Mouse (Mus musculus) CH12.LX (cell line): Measurements from ENCODE around the gene Nudt22. TPM values are rescaled to one million over a fixed set of nuclear protein-coding genes. Genes with fewer than 3 reads are reported as not detected.

Experiments used
- DNase-seq: peaks from one replicate; pipeline ENCODE4 v3.0.0-alpha.2; 2013; ENCODE audit errors: extremely low read depth
- H3K27ac ChIP-seq: 2 replicates; pipeline ENCODE4 v1.5.1; 2012; ENCODE audit warnings: low read depth, mild to moderate bottlenecking, control low read depth, moderate library complexity; ENCODE audit not compliant: insufficient read depth
- H3K27me3 ChIP-seq: replicated peaks from 2 replicates; pipeline ENCODE3; 2012; ENCODE audit warnings: inconsistent platforms
- H3K36me3 ChIP-seq, 2 experiments: replicated peaks in 1 of 2; 2 replicates each; pipeline versions ENCODE3 to v1.6.1; 2012; ENCODE audit warnings: inconsistent platforms in 1 of 2, low read length in 1 of 2, mild to moderate bottlenecking in 1 of 2, mixed read lengths in 1 of 2, moderate library complexity in 1 of 2; ENCODE audit not compliant: control insufficient read depth in 1 of 2, insufficient read depth in 1 of 2
- H3K4me1 ChIP-seq, 2 experiments: 2 replicates each; pipeline ENCODE4 v1.6.1; 2012; ENCODE audit warnings: inconsistent platforms in 1 of 2, moderate library complexity in 1 of 2; ENCODE audit not compliant: insufficient read depth in 2 of 2, control insufficient read depth in 1 of 2
- H3K4me2 ChIP-seq: 2 replicates; pipeline ENCODE4 v1.6.1; 2012; ENCODE audit warnings: low read depth, mild to moderate bottlenecking, control low read depth; ENCODE audit not compliant: poor library complexity, insufficient read depth, severe bottlenecking
- H3K4me3 ChIP-seq, 3 experiments: fragments of 150-350 bp in 1 of 3; sonication (generic) in 1 of 3; replicated peaks in 1 of 3; 2 replicates each; pipeline versions ENCODE3 to v1.5.1; 2011 to 2012; ENCODE audit warnings: low read depth in 2 of 3, low read length in 2 of 3, mild to moderate bottlenecking in 2 of 3, moderate library complexity in 2 of 3, control low read depth in 1 of 3, improper control_type of control experiment in 1 of 3, inconsistent platforms in 1 of 3, mixed read lengths in 1 of 3; ENCODE audit not compliant: poor library complexity in 1 of 3
- H3K79me2 ChIP-seq: replicated peaks from 2 replicates; pipeline ENCODE4 v1.6.1; 2012; ENCODE audit warnings: mild to moderate bottlenecking, moderate library complexity; ENCODE audit not compliant: control insufficient read depth, poor library complexity, insufficient read depth, severe bottlenecking; ENCODE audit errors: extremely low read depth
- H3K9ac ChIP-seq: 2 replicates; pipeline ENCODE4 v1.6.1; 2012; ENCODE audit warnings: low read depth, mild to moderate bottlenecking, control low read depth, moderate library complexity; ENCODE audit not compliant: insufficient read depth
- H3K9me3 ChIP-seq: replicated peaks from 2 replicates; pipeline ENCODE3; 2012; ENCODE audit warnings: low read length, inconsistent platforms, mixed read lengths
- CHD1 ChIP-seq: IDR thresholded peaks from 2 replicates; pipeline ENCODE4 v1.6.1; 2012; ENCODE audit warnings: low read depth, low read length, improper control_type of control experiment, inconsistent platforms
- CHD2 ChIP-seq: IDR thresholded peaks from 2 replicates; pipeline ENCODE4 v1.6.1; 2011; ENCODE audit warnings: low read length, improper control_type of control experiment
- ETS1 ChIP-seq: conservative IDR thresholded peaks from 2 replicates; pipeline ENCODE4 v1.6.1; 2012; ENCODE audit warnings: low read depth, mild to moderate bottlenecking, inconsistent platforms, low read length, improper control_type of control experiment, moderate library complexity
- GABPA ChIP-seq: IDR thresholded peaks from 2 replicates; pipeline ENCODE4 v1.6.1; 2012; ENCODE audit warnings: low read depth, low read length, improper control_type of control experiment, inconsistent platforms; ENCODE audit not compliant: insufficient replicate concordance
- IRF4 ChIP-seq: IDR thresholded peaks from 2 replicates; pipeline ENCODE4 v1.6.1; 2014; ENCODE audit warnings: low read depth, mild to moderate bottlenecking, inconsistent platforms, low read length, improper control_type of control experiment
- MXI1 ChIP-seq: IDR thresholded peaks from 2 replicates; pipeline ENCODE4 v1.6.1; 2011; ENCODE audit warnings: mild to moderate bottlenecking, low read depth, low read length, improper control_type of control experiment
- NELFE ChIP-seq: IDR thresholded peaks from 2 replicates; pipeline ENCODE4 v1.6.1; 2011; ENCODE audit warnings: low read depth, low read length, improper control_type of control experiment
- NRF1 ChIP-seq: IDR thresholded peaks from 2 replicates; pipeline ENCODE4 v1.6.1; 2014; ENCODE audit warnings: low read depth, mild to moderate bottlenecking, inconsistent platforms, low read length, improper control_type of control experiment, moderate library complexity
- TBP ChIP-seq: conservative IDR thresholded peaks from 2 replicates; pipeline ENCODE4 v1.6.1; 2011; ENCODE audit warnings: low read depth, low read length, improper control_type of control experiment
- TCF12 ChIP-seq: IDR thresholded peaks from 2 replicates; pipeline ENCODE4 v1.6.1; 2014; ENCODE audit warnings: low read depth, mild to moderate bottlenecking, inconsistent platforms, low read length, improper control_type of control experiment
- USF2 ChIP-seq: conservative IDR thresholded peaks from 2 replicates; pipeline ENCODE4 v1.6.1; 2011; ENCODE audit warnings: low read depth, low read length, improper control_type of control experiment
- ZNF384 ChIP-seq: IDR thresholded peaks from 2 replicates; pipeline ENCODE4 v1.6.1; 2012; ENCODE audit warnings: low read depth, low read length, improper control_type of control experiment, inconsistent platforms
- dilution Hi-C: fragments of 300-500 bp; cut with MboI; formaldehyde crosslinking; loops from 2 replicates; pipeline ENCODE4 v1.14.3; 2020; ENCODE audit warnings: low sequenced_read_pairs; ENCODE audit not compliant: extremely low pct_unique_long_range_greater_than_20kb, extremely low pct_ligation_motif_present
- in situ Hi-C: fragments of 300-500 bp; cut with MboI; formaldehyde crosslinking; loops from 3 replicates; pipeline ENCODE4 v1.14.3; 2019; ENCODE audit warnings: low sequenced_read_pairs, low pct_ligation_motif_present, low pct_unique_long_range_greater_than_20kb, mixed read lengths
- polyA plus RNA-seq: library from polyadenylated mRNA; unstranded; fragments of >175 nt; gene quantifications from 2 replicates; pipeline ENCODE4 v1.2.1, GENCODE M21; 2012; ENCODE audit warnings: low read depth; ENCODE audit not compliant: insufficient read length
- total RNA-seq, 2 experiments: library from RNA; depleted of rRNA; stranded (reverse); fragments of 300-350 nt in 1 of 2; fragments of >200 nt in 1 of 2; gene quantifications; 2 replicates each; pipeline ENCODE4 v1.2.3; 2012 to 2014

The Nudt22 gene
- total and polyA plus RNA-seq, 3 experiments = 11.1 to 24.6 (median 11.2) TPM

DNA sequence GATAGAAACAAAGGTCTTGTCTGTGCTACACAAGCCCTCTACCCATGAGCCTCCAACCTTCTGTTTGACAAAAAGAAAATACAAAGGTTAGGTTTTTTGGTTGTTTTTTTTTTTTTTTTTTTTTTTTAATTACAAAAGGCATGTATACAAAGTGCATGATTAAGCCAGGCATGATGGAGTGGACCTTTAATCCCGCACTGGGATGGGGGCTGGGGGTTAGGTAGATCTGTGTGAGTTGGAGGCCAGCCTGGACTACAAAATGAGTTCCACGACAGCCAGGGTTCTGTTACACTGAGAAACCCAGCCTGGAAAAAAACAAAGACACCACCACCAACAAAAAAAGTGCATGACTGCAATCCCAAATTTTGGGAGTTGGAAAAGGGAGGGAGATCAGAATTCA lies 45.3 kb upstream of the Nudt22 start:
- peaks cover 0 to 13% of the 10 kb centered on the region in 2 experiments for H3K36me3 ChIP-seq
- peak overlapping the region in 2 of 3 experiments; percentile 72 to 88 for H3K4me3 ChIP-seq

DNA sequence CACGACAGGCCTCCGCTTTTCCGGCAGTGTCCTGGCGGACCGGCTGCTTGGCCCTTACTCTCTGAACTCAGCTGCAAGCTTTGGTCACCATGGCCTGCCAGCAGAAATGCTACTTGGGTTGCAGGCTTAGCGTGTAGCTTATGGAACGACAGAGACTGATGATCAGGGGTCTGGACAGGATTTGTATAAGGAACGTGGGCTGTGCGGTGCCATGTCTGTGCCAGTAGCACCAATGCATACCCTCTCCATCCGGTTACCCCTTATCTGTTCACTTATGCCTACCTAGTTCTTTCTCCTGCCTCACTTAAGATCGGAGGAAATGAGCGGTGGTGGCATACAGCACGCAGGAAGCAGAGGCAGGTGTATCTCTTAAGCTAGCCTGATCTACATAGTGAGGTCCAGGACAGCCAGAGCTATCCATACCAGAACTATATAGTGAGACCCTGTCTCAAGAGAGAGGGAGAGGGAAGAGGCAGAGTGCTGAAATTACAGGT lies 44.8 kb upstream of the Nudt22 start:
- dilution Hi-C loops (no loop called here), in situ Hi-C loops (no loop called here)
- no peaks in the 10 kb centered on the region for H3K9me3 ChIP-seq
- H3K27ac ChIP-seq = peak overlapping the region; percentile 53
- H3K4me1 ChIP-seq = peaks cover 12 to 41% of the 10 kb centered on the region in 2 experiments
- H3K4me2 ChIP-seq = peak overlapping the region; percentile 60
- H3K79me2 ChIP-seq = peaks cover 39% of the 10 kb centered on the region
- H3K9ac ChIP-seq = peak overlapping the region; percentile 79
- TF ChIP-seq CHD2 (no peak), NELFE (no peak), CHD1 (no peak), MXI1 (no peak), NRF1 (no peak), ETS1 (no peak), TCF12 (no peak; the same call in 1 of the 2 replicates), USF2 (no peak), TBP (no peak), GABPA (no peak)
- peaks cover 12% of the 10 kb centered on the region for H3K27me3 ChIP-seq
- peak overlapping the region; percentile 72 to 88 (median 75) for H3K4me3 ChIP-seq
- DNase-seq = no peak
- peaks cover 0 to 15% of the 10 kb centered on the region in 2 experiments for H3K36me3 ChIP-seq

More for the DNA sequence above, 45.3 kb upstream of the Nudt22 start:
- no peak for DNase-seq
- peaks cover 12 to 40% of the 10 kb centered on the region in 2 experiments for H3K4me1 ChIP-seq
- H3K9ac ChIP-seq = no peak overlapping the region
- TF ChIP-seq IRF4 (no peak), ZNF384 (0 out of 2 replicates have a peak, but pooled peaks have one; percentile 6)
- no peak overlapping the region for H3K27ac ChIP-seq
- peaks cover 35% of the 10 kb centered on the region for H3K79me2 ChIP-seq
- dilution Hi-C loops (no loop called here), in situ Hi-C loops (no loop called here)
- H3K27me3 ChIP-seq = peaks cover 12% of the 10 kb centered on the region
- H3K4me2 ChIP-seq = peak overlapping the region; percentile 60; the same call in 1 of the 2 replicates
- H3K9me3 ChIP-seq = no peaks in the 10 kb centered on the region
